Mouse (Mus musculus) liver, adult 2 months (tissue): ENCODE measurements around the gene Sco2.

ENCODE experiments used
- CTCF ChIP-seq: fragments of 200-500 bp; IDR thresholded peaks from 2 replicates; pipeline ENCODE4 v1.5.1; 2011; ENCODE audit warnings: low read depth, low read length, control low read depth
- POLR2A ChIP-seq: fragments of 200-500 bp; IDR thresholded peaks from 2 replicates; pipeline ENCODE4 v1.6.1; 2011; ENCODE audit warnings: low read length, control low read depth; ENCODE audit not compliant: insufficient read depth; ENCODE audit errors: extremely low read depth

DNA sequence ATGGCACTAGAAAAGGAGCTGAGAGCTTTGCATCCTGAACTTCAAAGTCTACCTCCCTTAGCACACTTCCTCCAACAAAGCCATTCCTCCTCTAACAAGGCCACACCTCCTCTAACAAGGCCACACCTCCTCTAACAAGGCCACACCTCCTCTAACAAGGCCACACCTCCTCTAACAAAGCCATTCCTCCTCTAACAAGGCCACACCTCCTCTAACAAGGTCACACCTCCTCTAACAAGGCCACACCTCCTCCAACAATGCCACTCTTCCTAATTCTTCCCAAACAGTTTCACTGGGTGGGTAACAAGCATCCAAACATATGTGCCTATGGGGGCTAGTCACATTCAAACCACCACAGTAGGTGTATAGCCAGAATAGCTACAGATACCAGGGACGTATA, 28.8 kb upstream of the Sco2 start:
- TF ChIP-seq CTCF (no peak), POLR2A (no peak)
